Mouse (Mus musculus): ENCODE results near the gene Ndufs2. TPM values are rescaled to one million over a fixed set of nuclear protein-coding genes. Genes with fewer than 3 reads are reported as not detected.
"Not testable (repeated sequence)": the region's sequence is repeated elsewhere in the genome, so short reads cannot be mapped to it uniquely, and the experiment has no call there.

Ndufs2 gene
- polyA plus RNA-seq, 1 experiment from 2014 or later = 260 TPM

- DNase-seq (ENCODE audit: low spot score); H3K4me1 ChIP-seq (ENCODE audit: control insufficient read depth, insufficient read depth, low read length); H3K9me3 ChIP-seq (replicated peaks; ENCODE audit: control insufficient read depth, low read length); H3K4me2 ChIP-seq (ENCODE audit: low read length); ATAC-seq; H3K27ac ChIP-seq (ENCODE audit: low read depth, low read length); H3K4me3 ChIP-seq (ENCODE audit: low read depth, low read length); H3K27me3 ChIP-seq (replicated peaks; ENCODE audit: control insufficient read depth, insufficient read depth, low read length); H3K9ac ChIP-seq (ENCODE audit: low read length): not testable (repeated sequence)
- 83% methylated on average over 12 of the region's 12 CpGs for WGBS
- H3K36me3 ChIP-seq (ENCODE audit: control insufficient read depth, insufficient read depth, low read length) = peaks cover 71% of the 10 kb centered on the region
Measured at GRCm38 (mm10) chr1:171241952-171242351, 9.2 kb downstream of the Ndufs2 start.

- peaks cover under 1% of the 10 kb centered on the region; the same call in 1 of the 2 replicates for H3K4me1 ChIP-seq (ENCODE audit: control insufficient read depth, insufficient read depth, low read length)
- H3K4me3 ChIP-seq (ENCODE audit: low read depth, low read length) = no peak overlapping the region
- H3K4me2 ChIP-seq (ENCODE audit: low read length) = no peak overlapping the region
- H3K36me3 ChIP-seq (ENCODE audit: control insufficient read depth, insufficient read depth, low read length) = peaks cover 80% of the 10 kb centered on the region
- ATAC-seq = no peak
- WGBS = 93% methylated on average over 10 of the region's 10 CpGs
- no peak overlapping the region for H3K9ac ChIP-seq (ENCODE audit: low read length)
- no peak overlapping the region for H3K27ac ChIP-seq (ENCODE audit: low read depth, low read length)
- H3K9me3 ChIP-seq (replicated peaks; ENCODE audit: control insufficient read depth, low read length) = no peaks in the 10 kb centered on the region
- no peak for DNase-seq (ENCODE audit: low spot score)
- no peaks in the 10 kb centered on the region for H3K27me3 ChIP-seq (replicated peaks; ENCODE audit: control insufficient read depth, insufficient read depth, low read length)
Measured at GRCm38 (mm10) chr1:171240911-171241310, 10.3 kb downstream of the Ndufs2 start.

DNA sequence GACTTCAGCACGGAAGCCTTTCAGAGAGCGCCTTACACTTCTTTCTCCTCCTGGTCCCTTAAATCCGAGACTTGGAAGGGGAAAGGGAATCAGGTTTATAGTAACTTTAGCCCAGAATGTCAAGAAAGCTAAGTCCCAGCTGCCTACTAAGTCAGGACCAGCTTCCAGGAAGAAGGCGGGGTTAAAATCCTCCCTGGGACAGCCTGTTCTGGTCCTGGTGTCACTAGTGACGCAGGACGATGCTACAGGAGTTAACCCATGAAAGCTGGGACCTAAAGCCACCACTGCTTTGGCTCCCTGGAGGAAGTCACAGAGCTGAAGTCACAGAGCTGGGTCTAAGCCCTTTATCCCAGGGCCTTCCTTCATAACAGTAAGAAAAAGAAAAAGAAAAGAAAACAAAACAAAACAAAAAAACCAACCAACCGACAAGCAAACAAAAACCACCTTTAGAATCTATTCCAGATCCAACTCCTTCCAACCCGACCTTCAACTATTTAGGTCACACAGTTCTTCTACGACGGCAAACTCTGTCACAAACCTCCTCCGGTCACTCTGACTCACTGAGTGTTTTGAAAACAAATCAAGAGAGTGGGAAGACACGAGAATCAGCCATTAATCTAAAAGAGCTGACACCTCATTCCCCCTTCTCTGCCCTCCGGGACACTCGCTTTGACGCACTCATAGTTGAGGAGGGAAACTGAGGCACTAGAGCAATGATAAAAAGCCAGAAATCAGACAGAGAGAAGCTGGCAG lies 11.0 kb downstream of the Ndufs2 start:
- Histone ChIP-seq H3K9ac (ENCODE audit: low read length) (no peak overlapping the region), H3K4me3 (ENCODE audit: low read depth, low read length) (no peak overlapping the region), H3K36me3 (ENCODE audit: control insufficient read depth, insufficient read depth, low read length) (peaks cover 86% of the 10 kb centered on the region), H3K9me3 (replicated peaks; ENCODE audit: control insufficient read depth, low read length) (no peaks in the 10 kb centered on the region), H3K27ac (ENCODE audit: low read depth, low read length) (no peak overlapping the region), H3K27me3 (replicated peaks; ENCODE audit: control insufficient read depth, insufficient read depth, low read length) (no peaks in the 10 kb centered on the region), H3K4me1 (ENCODE audit: control insufficient read depth, insufficient read depth, low read length) (no peaks in the 10 kb centered on the region), H3K4me2 (ENCODE audit: low read length) (no peak overlapping the region)
- ATAC-seq = no peak
- WGBS = 84% methylated on average over 15 of the region's 15 CpGs
- no peak for DNase-seq (ENCODE audit: low spot score)

GRCm38 (mm10) chr1:171238463-171238862 lies 12.7 kb downstream of the Ndufs2 start:
- Histone ChIP-seq H3K4me2 (ENCODE audit: low read length) (no peak overlapping the region), H3K9ac (ENCODE audit: low read length) (no peak overlapping the region), H3K4me3 (ENCODE audit: low read depth, low read length) (no peak overlapping the region), H3K9me3 (replicated peaks; ENCODE audit: control insufficient read depth, low read length) (no peaks in the 10 kb centered on the region), H3K27ac (ENCODE audit: low read depth, low read length) (no peak overlapping the region), H3K4me1 (ENCODE audit: control insufficient read depth, insufficient read depth, low read length) (no peaks in the 10 kb centered on the region), H3K27me3 (replicated peaks; ENCODE audit: control insufficient read depth, insufficient read depth, low read length) (no peaks in the 10 kb centered on the region), H3K36me3 (ENCODE audit: control insufficient read depth, insufficient read depth, low read length) (peaks cover 95% of the 10 kb centered on the region)
- DNase-seq (ENCODE audit: low spot score) = peak; percentile 46
- WGBS = 77% methylated on average over 14 of the region's 14 CpGs
- ATAC-seq = 0 out of 2 replicates have a peak, but pooled peaks have one; percentile 52

DNA sequence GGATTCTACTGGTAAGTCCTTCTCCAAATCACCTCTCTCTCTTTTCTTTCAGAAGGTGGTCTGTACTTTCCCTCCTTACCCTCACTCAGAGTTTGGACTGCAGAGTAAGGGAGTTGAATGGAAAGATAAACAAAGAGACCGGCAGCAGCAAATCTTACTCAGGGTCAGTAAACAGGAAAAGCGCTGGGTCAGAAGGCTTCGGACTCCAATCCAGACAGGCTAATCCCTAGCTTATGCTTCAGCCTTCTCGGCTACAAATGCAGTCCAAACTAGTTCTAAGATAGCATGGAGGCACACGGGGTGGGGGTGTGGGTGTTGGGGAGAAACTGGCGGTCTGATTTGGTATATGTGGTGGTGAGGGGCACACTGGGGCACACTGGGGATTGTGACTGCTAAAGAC lies 13.8 kb downstream of the Ndufs2 start:
- H3K27ac ChIP-seq (ENCODE audit: low read depth, low read length) = no peak overlapping the region
- DNase-seq (ENCODE audit: low spot score) (no peak), ATAC-seq (no peak)
- H3K27me3 ChIP-seq (replicated peaks; ENCODE audit: control insufficient read depth, insufficient read depth, low read length) = no peaks in the 10 kb centered on the region
- H3K9me3 ChIP-seq (replicated peaks; ENCODE audit: control insufficient read depth, low read length) = no peaks in the 10 kb centered on the region
- 87% methylated on average over 6 of the region's 6 CpGs for WGBS
- no peak overlapping the region for H3K9ac ChIP-seq (ENCODE audit: low read length)
- no peak overlapping the region for H3K4me2 ChIP-seq (ENCODE audit: low read length)
- no peak overlapping the region for H3K4me3 ChIP-seq (ENCODE audit: low read depth, low read length)
- peaks cover 85% of the 10 kb centered on the region for H3K36me3 ChIP-seq (ENCODE audit: control insufficient read depth, insufficient read depth, low read length)
- no peaks in the 10 kb centered on the region for H3K4me1 ChIP-seq (ENCODE audit: control insufficient read depth, insufficient read depth, low read length)

DNA sequence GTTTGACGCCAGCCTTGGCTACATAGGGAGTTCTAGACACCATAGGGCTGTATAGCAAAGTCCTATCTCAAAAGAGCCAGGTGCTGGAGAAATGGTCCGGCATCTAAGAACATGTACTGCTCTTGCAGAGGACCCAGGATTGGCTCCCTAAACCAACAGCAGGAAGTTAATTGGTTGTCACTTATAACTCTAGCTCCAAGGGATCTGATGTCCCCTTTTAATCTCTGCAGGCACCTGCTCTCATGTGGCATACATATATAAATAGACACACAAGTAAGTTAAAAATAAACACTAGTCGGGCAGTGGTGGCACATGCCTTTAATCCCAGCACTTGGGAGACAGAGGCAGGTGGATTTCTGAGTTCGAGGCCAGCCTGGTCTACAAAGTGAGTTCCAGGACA lies 15.4 kb downstream of the Ndufs2 start:
- peaks cover 70% of the 10 kb centered on the region for H3K36me3 ChIP-seq (ENCODE audit: control insufficient read depth, insufficient read depth, low read length)
- no peak overlapping the region for H3K4me3 ChIP-seq (ENCODE audit: low read depth, low read length)
- DNase-seq (ENCODE audit: low spot score) (no peak), ATAC-seq (no peak)
- no peak overlapping the region for H3K27ac ChIP-seq (ENCODE audit: low read depth, low read length)
- no peak overlapping the region for H3K4me2 ChIP-seq (ENCODE audit: low read length)
- no peaks in the 10 kb centered on the region for H3K4me1 ChIP-seq (ENCODE audit: control insufficient read depth, insufficient read depth, low read length)
- no peaks in the 10 kb centered on the region for H3K9me3 ChIP-seq (replicated peaks; ENCODE audit: control insufficient read depth, low read length)
- WGBS = 91% methylated on average over 4 of the region's 4 CpGs
- H3K9ac ChIP-seq (ENCODE audit: low read length) = no peak overlapping the region
- H3K27me3 ChIP-seq (replicated peaks; ENCODE audit: control insufficient read depth, insufficient read depth, low read length) = no peaks in the 10 kb centered on the region

DNA sequence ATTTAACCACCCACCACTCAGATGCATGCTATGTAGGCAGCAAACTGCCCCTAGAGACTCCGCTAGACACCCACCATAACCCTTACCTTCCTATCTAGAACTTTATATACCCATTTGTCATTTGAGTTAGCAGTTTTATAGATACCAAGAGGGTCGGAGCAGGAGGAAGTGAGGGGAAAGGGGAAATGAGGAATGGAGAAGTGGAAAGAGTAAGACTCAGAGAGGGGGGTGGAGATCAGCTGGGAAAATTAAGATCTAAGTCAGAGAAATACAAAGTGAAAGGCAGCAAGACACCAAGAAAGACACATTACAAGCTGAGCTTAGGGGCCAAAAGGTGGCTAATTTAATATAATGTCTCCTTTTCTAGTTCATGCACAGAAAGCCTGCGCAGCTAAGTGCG lies 16.6 kb downstream of the Ndufs2 start:
- Histone ChIP-seq H3K4me2 (ENCODE audit: low read length) (no peak overlapping the region), H3K27me3 (replicated peaks; ENCODE audit: control insufficient read depth, insufficient read depth, low read length) (no peaks in the 10 kb centered on the region), H3K27ac (ENCODE audit: low read depth, low read length) (no peak overlapping the region), H3K4me3 (ENCODE audit: low read depth, low read length) (no peak overlapping the region), H3K36me3 (ENCODE audit: control insufficient read depth, insufficient read depth, low read length) (peaks cover 57% of the 10 kb centered on the region), H3K9ac (ENCODE audit: low read length) (no peak overlapping the region), H3K4me1 (ENCODE audit: control insufficient read depth, insufficient read depth, low read length) (no peaks in the 10 kb centered on the region), H3K9me3 (replicated peaks; ENCODE audit: control insufficient read depth, low read length) (no peaks in the 10 kb centered on the region)
- WGBS = 97% methylated on average over 4 of the region's 4 CpGs
- no peak for ATAC-seq
- DNase-seq (ENCODE audit: low spot score) = no peak

DNA sequence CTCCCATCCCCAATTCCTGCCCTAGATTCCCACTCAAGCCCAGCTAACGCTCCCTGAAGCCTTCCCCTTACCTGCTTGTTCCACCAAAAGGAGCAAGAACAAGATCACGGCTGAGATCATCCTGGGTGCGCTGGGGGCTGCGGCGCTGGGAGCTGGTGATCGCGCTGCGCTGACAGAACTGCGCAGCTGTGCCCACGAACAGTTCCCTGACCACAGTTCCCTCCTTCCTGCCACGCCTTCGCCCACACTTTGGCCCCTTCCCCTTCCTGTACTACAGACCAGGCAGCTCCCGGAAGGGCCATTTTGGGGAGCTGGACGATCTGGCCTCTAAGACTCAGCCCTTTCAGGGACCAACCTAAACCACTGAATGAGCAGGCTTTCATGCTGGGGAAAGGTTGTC lies 17.1 kb downstream of the Ndufs2 start, which contains the start of gene Fcer1g:
TSS of gene Fcer1g (minus strand) at position 240 of the 400 bp plus-strand sequence.
- no peaks in the 10 kb centered on the region for H3K9me3 ChIP-seq (replicated peaks; ENCODE audit: control insufficient read depth, low read length)
- DNase-seq (ENCODE audit: low spot score) (no peak), ATAC-seq (no peak)
- peaks cover 54% of the 10 kb centered on the region for H3K36me3 ChIP-seq (ENCODE audit: control insufficient read depth, insufficient read depth, low read length)
- WGBS = 93% methylated on average over 14 of the region's 14 CpGs
- no peak within 1 kb of the TSS for H3K4me3 ChIP-seq (ENCODE audit: low read depth, low read length)
- H3K4me1 ChIP-seq (ENCODE audit: control insufficient read depth, insufficient read depth, low read length) = no peaks in the 10 kb centered on the region
- H3K4me2 ChIP-seq (ENCODE audit: low read length) = no peak within 1 kb of the TSS
- no peak within 1 kb of the TSS for H3K9ac ChIP-seq (ENCODE audit: low read length)
- no peaks in the 10 kb centered on the region for H3K27me3 ChIP-seq (replicated peaks; ENCODE audit: control insufficient read depth, insufficient read depth, low read length)
- no peak within 1 kb of the TSS for H3K27ac ChIP-seq (ENCODE audit: low read depth, low read length)
